Mouse (Mus musculus): ENCODE results near the gene Il5ra. TPM values are rescaled to one million over a fixed set of nuclear protein-coding genes. Genes with fewer than 3 reads are reported as not detected.

Il5ra gene
- total RNA-seq, 4 experiments from 2014 or later: not detected

GRCm38 (mm10) chr6:106740244-106740825, 8.5 kb downstream of the Il5ra start:
- DNase-seq (ENCODE audit: low spot score in 2 of 2): no peak

- no peak for DNase-seq (ENCODE audit: low spot score in 2 of 2)
Measured at GRCm38 (mm10) chr6:106738229-106738628, 10.6 kb downstream of the Il5ra start.

GRCm38 (mm10) chr6:106732563-106732962, 16.3 kb downstream of the Il5ra start:
- DNase-seq (ENCODE audit: low spot score in 2 of 2): no peak

- DNase-seq (ENCODE audit: low spot score in 2 of 2): no peak
Measured at GRCm38 (mm10) chr6:106729682-106730314, 19.0 kb downstream of the Il5ra start.

- DNase-seq (ENCODE audit: low spot score in 2 of 2): no peak
Measured at GRCm38 (mm10) chr6:106727703-106728102, 21.1 kb downstream of the Il5ra start.

GRCm38 (mm10) chr6:106726078-106726477, 22.8 kb downstream of the Il5ra start:
- DNase-seq (ENCODE audit: low spot score in 2 of 2): no peak

- no peak for DNase-seq (ENCODE audit: low spot score in 2 of 2)
Measured at GRCm38 (mm10) chr6:106725642-106726041, 23.2 kb downstream of the Il5ra start.

GRCm38 (mm10) chr6:106705506-106706035, 43.3 kb downstream of the Il5ra start:
- DNase-seq (ENCODE audit: low spot score in 2 of 2): no peak

GRCm38 (mm10) chr6:106701931-106702330, 46.9 kb downstream of the Il5ra start:
- DNase-seq (ENCODE audit: low spot score in 2 of 2): no peak

- no peak for DNase-seq (ENCODE audit: low spot score in 2 of 2)
Measured at GRCm38 (mm10) chr6:106675581-106675980, 73.3 kb downstream of the Il5ra start.

GRCm38 (mm10) chr6:106663780-106664651, 84.8 kb downstream of the Il5ra start:
- DNase-seq (ENCODE audit: low spot score in 2 of 2): no peak

Other genes with a start within 250 kb of the Il5ra start
- 10 to 100 TPM; 46.1 to 56.2 (median 49.9) TPM for gene Trnt1, start 20.1 kb upstream of the Il5ra start, total RNA-seq (2022)
- gene Crbn, start 51.0 kb upstream of the Il5ra start, total RNA-seq (2022): 100 to 1,000 TPM in 3 of 4 experiments, 10 to 100 TPM in 1; 99.0 to 118 (median 107) TPM

Measured in left cerebral cortex, adult 8-10 months (tissue).